Mouse (Mus musculus): ENCODE measurements around the gene Rps27. TPM values are rescaled to one million over a fixed set of nuclear protein-coding genes. Genes with fewer than 3 reads are reported as not detected.

The Rps27 gene
- polyA plus RNA-seq, 1 experiment = 25.9 TPM

- no peaks in the 10 kb centered on the region for H3K27me3 ChIP-seq (ENCODE audit: control insufficient read depth)
- TF ChIP-seq TAL1 (IDR thresholded peaks at IDR 0.05; ENCODE audit: low read length) (no peak), GATA1 (IDR thresholded peaks at IDR 0.05; ENCODE audit: low read length) (no peak)
- no peaks in the 10 kb centered on the region for H3K36me3 ChIP-seq (ENCODE audit: control insufficient read depth)
- H3K9me3 ChIP-seq (ENCODE audit: control insufficient read depth, low read length) = no peaks in the 10 kb centered on the region
- no peak overlapping the region for H3K4me3 ChIP-seq (replicated peaks)
- H3K4me1 ChIP-seq (ENCODE audit: control insufficient read depth) = no peaks in the 10 kb centered on the region
These were observed 17.8 kb downstream of the Rps27 start for GRCm38 (mm10) chr3:90195644-90196043.

DNA sequence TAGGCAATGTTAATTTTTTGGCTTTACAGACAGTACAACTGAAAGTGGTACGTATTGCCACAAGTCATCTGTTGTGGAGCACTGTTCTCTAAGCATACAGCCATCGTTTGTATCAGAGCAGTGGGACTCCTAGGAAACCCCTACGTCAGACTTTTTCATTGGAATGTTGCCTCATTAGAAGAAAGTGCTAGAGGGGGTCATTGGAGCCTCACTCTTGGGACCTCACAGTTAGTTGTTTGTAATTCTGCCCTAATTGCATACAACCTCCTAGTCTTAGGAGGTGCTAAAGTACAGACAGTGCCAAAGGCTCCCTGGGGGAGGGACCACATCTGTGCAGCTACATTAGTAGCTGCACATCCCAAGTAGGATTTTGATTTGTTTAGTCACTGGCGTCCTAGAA, 18.7 kb downstream of the Rps27 start:
- Histone ChIP-seq H3K27me3 (ENCODE audit: control insufficient read depth) (no peaks in the 10 kb centered on the region), H3K4me1 (ENCODE audit: control insufficient read depth) (no peaks in the 10 kb centered on the region), H3K36me3 (ENCODE audit: control insufficient read depth) (no peaks in the 10 kb centered on the region), H3K9me3 (ENCODE audit: control insufficient read depth, low read length) (no peaks in the 10 kb centered on the region), H3K4me3 (replicated peaks) (no peak overlapping the region)
- TF ChIP-seq TAL1 (IDR thresholded peaks at IDR 0.05; ENCODE audit: low read length) (no peak), GATA1 (IDR thresholded peaks at IDR 0.05; ENCODE audit: low read length) (no peak)

DNA sequence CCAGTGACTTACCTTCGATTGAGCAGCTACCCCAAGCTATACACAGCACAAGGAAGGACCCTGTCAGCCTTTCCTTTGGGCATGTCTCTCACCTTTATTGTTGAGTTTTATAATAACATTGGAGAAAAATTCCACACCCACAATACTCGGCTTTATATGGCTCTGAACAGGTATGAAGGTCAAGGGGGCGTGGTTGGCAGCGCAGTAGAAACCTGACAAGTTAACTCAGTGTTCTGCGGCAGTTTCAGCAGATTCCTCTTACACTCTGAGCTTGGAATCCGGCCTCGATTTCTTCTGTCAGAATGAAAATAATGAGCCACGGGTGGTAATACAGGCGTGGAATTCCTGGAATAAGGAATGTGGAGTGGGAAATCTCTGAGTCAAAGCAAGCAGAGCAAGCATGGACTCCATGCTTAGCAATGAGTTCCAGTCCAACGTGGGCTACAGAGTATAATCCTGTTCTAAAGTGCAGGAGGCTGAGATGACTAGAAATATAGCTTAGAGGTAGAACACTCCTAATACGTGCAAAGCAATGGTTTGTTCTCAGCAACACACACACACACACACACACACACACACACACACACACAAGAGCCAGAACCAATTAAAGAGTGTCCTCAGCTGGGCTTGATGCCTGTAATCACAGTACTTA, 22.5 kb downstream of the Rps27 start:
- TF ChIP-seq GATA1 (IDR thresholded peaks at IDR 0.05; ENCODE audit: low read length) (peak; percentile 16; the same call in 1 of the 2 replicates), TAL1 (IDR thresholded peaks at IDR 0.05; ENCODE audit: low read length) (no peak)
- Histone ChIP-seq H3K27me3 (ENCODE audit: control insufficient read depth) (no peaks in the 10 kb centered on the region), H3K9me3 (ENCODE audit: control insufficient read depth, low read length) (no peaks in the 10 kb centered on the region), H3K36me3 (ENCODE audit: control insufficient read depth) (no peaks in the 10 kb centered on the region), H3K4me3 (replicated peaks) (no peak overlapping the region), H3K4me1 (ENCODE audit: control insufficient read depth) (no peaks in the 10 kb centered on the region)

DNA sequence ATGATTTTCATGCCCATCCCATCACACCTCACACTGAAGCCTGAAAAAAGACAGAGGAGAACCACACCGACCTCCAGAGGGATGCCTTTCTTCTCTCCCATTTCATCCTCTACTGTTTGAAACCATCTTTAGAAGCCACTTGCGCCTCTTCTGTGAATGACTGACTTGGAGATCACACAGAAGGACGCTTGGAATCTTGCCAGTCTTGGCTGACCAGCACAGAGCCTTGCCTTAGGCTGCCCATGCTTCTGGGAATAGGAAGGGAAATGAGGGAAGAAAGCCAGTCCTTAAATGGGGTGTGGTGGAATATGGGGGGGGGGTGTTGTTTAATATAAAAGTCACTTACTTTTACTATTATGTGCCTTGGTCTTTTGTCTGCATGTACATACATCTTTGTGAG, 29.9 kb downstream of the Rps27 start:
- Histone ChIP-seq H3K36me3 (ENCODE audit: control insufficient read depth) (no peaks in the 10 kb centered on the region), H3K27me3 (ENCODE audit: control insufficient read depth) (no peaks in the 10 kb centered on the region), H3K9me3 (ENCODE audit: control insufficient read depth, low read length) (no peaks in the 10 kb centered on the region), H3K4me1 (ENCODE audit: control insufficient read depth) (no peaks in the 10 kb centered on the region), H3K4me3 (replicated peaks) (no peak overlapping the region)
- TF ChIP-seq GATA1 (IDR thresholded peaks at IDR 0.05; ENCODE audit: low read length) = no peak
- no peak for TF ChIP-seq TAL1 (IDR thresholded peaks at IDR 0.05; ENCODE audit: low read length)

DNA sequence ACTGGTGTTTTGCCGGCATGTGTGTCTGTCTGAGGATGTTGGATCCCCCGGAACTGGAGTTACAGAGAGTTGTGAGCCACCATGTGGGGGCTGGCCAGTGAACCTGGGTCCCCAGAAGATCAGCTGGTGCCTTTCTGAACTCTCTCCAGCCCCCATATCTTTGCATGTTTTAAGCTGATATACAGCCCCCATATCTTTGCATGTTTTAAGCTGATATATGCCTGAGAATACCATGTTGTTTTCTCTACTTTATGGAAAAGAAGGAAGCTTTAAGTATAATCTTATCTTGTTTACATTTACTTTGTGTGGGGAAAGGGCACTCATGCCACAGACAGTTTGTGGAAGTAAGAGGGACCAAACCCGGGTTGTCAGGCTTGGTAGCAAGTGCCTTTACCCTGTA, 33.9 kb downstream of the Rps27 start:
- TF ChIP-seq TAL1 (IDR thresholded peaks at IDR 0.05; ENCODE audit: low read length) = no peak
- no peak for TF ChIP-seq GATA1 (IDR thresholded peaks at IDR 0.05; ENCODE audit: low read length)
- Histone ChIP-seq H3K4me1 (ENCODE audit: control insufficient read depth) (no peaks in the 10 kb centered on the region), H3K9me3 (ENCODE audit: control insufficient read depth, low read length) (no peaks in the 10 kb centered on the region), H3K27me3 (ENCODE audit: control insufficient read depth) (no peaks in the 10 kb centered on the region), H3K4me3 (replicated peaks) (no peak overlapping the region), H3K36me3 (ENCODE audit: control insufficient read depth) (no peaks in the 10 kb centered on the region)

Other genes starting within 250 kb of the Rps27 start
- 6.0 and 6.7 TPM in 2 replicates for gene Hax1, start 214.9 kb downstream of the Rps27 start, polyA plus RNA-seq (2012)
- gene 4933434E20Rik, start 162.0 kb downstream of the Rps27 start, polyA plus RNA-seq (2012) = 0.43 and 0.89 TPM in 2 replicates
- 11.0 and 11.4 TPM in 2 replicates for gene Ubap2l, start 161.0 kb downstream of the Rps27 start, polyA plus RNA-seq (2012)
- 9.6 and 11.8 TPM in 2 replicates for gene Tpm3, start 141.0 kb downstream of the Rps27 start, polyA plus RNA-seq (2012)
- not detected in 2 replicates for gene Nup210l, start 109.5 kb downstream of the Rps27 start, polyA plus RNA-seq (2012)
- gene Rab13, start within 50 bp of the Rps27 start, polyA plus RNA-seq (2012) = 0.07 and 0.12 TPM in 2 replicates
- gene Jtb, start 17.9 kb upstream of the Rps27 start, polyA plus RNA-seq (2012) = 3.9 and 4.3 TPM in 2 replicates
- not detected in 2 replicates for gene Creb3l4, start 29.9 kb upstream of the Rps27 start, polyA plus RNA-seq (2012)
- 0.20 and 0.21 TPM in 2 replicates for gene Slc39a1, start 34.5 kb upstream of the Rps27 start, polyA plus RNA-seq (2012)
- gene Crtc2, start 40.5 kb upstream of the Rps27 start, polyA plus RNA-seq (2012) = 2.9 and 3.3 TPM in 2 replicates
- 1.1 and 1.3 TPM in 2 replicates for gene Dennd4b, start 51.5 kb upstream of the Rps27 start, polyA plus RNA-seq (2012)
- gene Gatad2b, start 79.5 kb upstream of the Rps27 start, polyA plus RNA-seq (2012) = 0.37 and 0.40 TPM in 2 replicates
- gene Slc27a3, start 176.3 kb upstream of the Rps27 start, polyA plus RNA-seq (2012) = 0.08 and 0.18 TPM in 2 replicates
- gene Ints3, start 220.0 kb upstream of the Rps27 start, polyA plus RNA-seq (2012) = 1.7 and 2.2 TPM in 2 replicates

Measured in erythroblast, embryonic 14.5 days (primary cell).